21 mouse cellular contexts compared by ENCODE assay signal in the genomic region with DNA sequence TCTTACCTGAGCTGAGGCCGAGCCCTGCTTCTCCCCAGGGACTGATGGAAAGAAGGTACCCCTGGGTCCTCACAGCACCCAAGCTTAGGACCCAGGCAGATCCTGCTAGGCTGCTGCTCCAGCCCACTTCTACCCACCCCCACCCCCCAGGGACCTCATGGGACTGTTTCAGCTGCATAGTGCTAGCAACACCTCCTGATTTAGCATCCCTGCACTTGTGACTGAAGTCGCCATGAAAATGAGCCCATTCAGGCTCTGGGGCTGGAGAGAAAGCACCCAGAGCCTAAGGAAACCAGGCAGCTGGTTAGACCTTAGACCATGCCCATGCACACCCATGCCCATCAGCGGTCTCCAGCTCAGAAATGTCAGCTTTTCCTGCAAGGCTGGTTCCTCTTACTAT. TPM values are rescaled to one million over a fixed set of nuclear protein-coding genes. Genes with fewer than 3 reads are reported as not detected.
DNase-seq lines count a peak whose midpoint lies in the region; ATAC-seq and TF ChIP-seq lines count a peak whose summit lies in the region.
"Had no signal": no experiment of that assay in that cellular context is flagged by ENCODE, and none has a peak within 500 bp of the region (broad histone marks: within the 10 kb centered on the region; RNA-seq: fewer than 3 reads in every experiment).

No protein-coding gene starts in this region.

- no peak for DNase-seq in intestine, embryonic 14.5 days (ENCODE audit: low spot score)
- DNase-seq in left cerebral cortex, adult 2 months (ENCODE audit: extremely low spot score in 1 of 2, low spot score in 2 of 2): no peak
- DNase-seq in left cerebral cortex, adult 11 months (ENCODE audit: low spot score): no peak
- DNase-seq in lung, postnatal 4 days: no peak
- no peak for DNase-seq in gastrocnemius, adult 2 months
- DNase-seq: adrenal gland, postnatal 14 days; cerebellum, adult 2 months; cerebellum, postnatal 10 days; forebrain, postnatal 0 days; gastrocnemius, postnatal 10 days; heart, adult 2 months had no signal

- TF ChIP-seq CTCF in left cerebral cortex, adult 2 months (IDR thresholded peaks at IDR 0.05): no peak
- TF ChIP-seq CTCF in intestine, postnatal 0 days (IDR thresholded peaks at IDR 0.05; ENCODE audit: low read depth): no peak
- no peak for TF ChIP-seq CTCF in gastrocnemius, adult 2 months (IDR thresholded peaks at IDR 0.05)

- no peaks in the 10 kb centered on the region for H3K27me3 ChIP-seq in intestine, embryonic 14.5 days (replicated peaks; ENCODE audit: control insufficient read depth, insufficient read depth, low read length)
- no peaks in the 10 kb centered on the region for H3K27me3 ChIP-seq in intestine, embryonic 15.5 days (replicated peaks)
- H3K27me3 ChIP-seq in intestine, postnatal 0 days (replicated peaks; ENCODE audit: control insufficient read depth, insufficient read depth, low read length): no peaks in the 10 kb centered on the region
- H3K27me3 ChIP-seq: CH12.LX; hindbrain, embryonic 15.5 days; Patski had no signal

- no peaks in the 10 kb centered on the region for H3K9me3 ChIP-seq in intestine, embryonic 14.5 days (ENCODE audit: control insufficient read depth, low read length)
- no peaks in the 10 kb centered on the region for H3K9me3 ChIP-seq in intestine, embryonic 15.5 days
- H3K9me3 ChIP-seq in intestine, postnatal 0 days (ENCODE audit: control insufficient read depth): no peaks in the 10 kb centered on the region
- H3K9me3 ChIP-seq: embryonic facial prominence, embryonic 10.5 days; forebrain, embryonic 13.5 days; heart, embryonic 12.5 days; hindbrain, embryonic 15.5 days had no signal

- intact Hi-C loops in left cerebral cortex, adult 2 months (cut with DNase I): no loop called here
- intact Hi-C loops in gastrocnemius, adult 2 months (cut with DNase I): no loop called here

- 0 out of 2 replicates have a peak overlapping the region, but pooled peaks have one; percentile 44 for H3K27ac ChIP-seq in intestine, embryonic 14.5 days (ENCODE audit: low read depth)
- no peak overlapping the region for H3K27ac ChIP-seq in intestine, embryonic 15.5 days
- H3K27ac ChIP-seq in left cerebral cortex, adult 2 months: peak overlapping the region; percentile 1; the same call in 1 of the 2 replicates
- H3K27ac ChIP-seq in intestine, postnatal 0 days (ENCODE audit: low read depth, low read length): peak overlapping the region; percentile 85; the same call in 1 of the 2 replicates
- no peak overlapping the region for H3K27ac ChIP-seq in gastrocnemius, adult 2 months
- H3K27ac ChIP-seq: embryonic facial prominence, embryonic 10.5 days; forebrain, embryonic 13.5 days; heart, adult 2 months; hindbrain, embryonic 15.5 days had no signal

- no peak for ATAC-seq in intestine, embryonic 14.5 days (replicated peaks; ENCODE audit: low FRiP score, low TSS enrichment, low read depth)
- ATAC-seq in intestine, embryonic 15.5 days: no peak
- ATAC-seq in intestine, postnatal 0 days: no peak
- ATAC-seq: activated CD4-positive, CD25-positive, alpha-beta regulatory T cell, adult 4 months; forebrain, embryonic 13.5 days; forebrain, postnatal 0 days; Patski had no signal

- WGBS in intestine, embryonic 14.5 days: 87% methylated on average over 3 of the region's 3 CpGs
- WGBS in intestine, embryonic 15.5 days: 83% methylated on average over 3 of the region's 3 CpGs
- 87% methylated on average over 3 of the region's 3 CpGs for WGBS in intestine, postnatal 0 days

- no peaks in the 10 kb centered on the region for H3K36me3 ChIP-seq in intestine, embryonic 14.5 days (ENCODE audit: control insufficient read depth, insufficient read depth, low read length)
- H3K36me3 ChIP-seq in intestine, embryonic 15.5 days: no peaks in the 10 kb centered on the region
- H3K36me3 ChIP-seq in intestine, postnatal 0 days (ENCODE audit: control insufficient read depth, insufficient read depth): no peaks in the 10 kb centered on the region
- H3K36me3 ChIP-seq: embryonic facial prominence, embryonic 10.5 days; heart, embryonic 12.5 days; hindbrain, embryonic 15.5 days had no signal

- H3K4me1 ChIP-seq in intestine, embryonic 14.5 days (replicated peaks; ENCODE audit: control insufficient read depth, insufficient read depth, low read length): peaks cover 14% of the 10 kb centered on the region
- peaks cover 24% of the 10 kb centered on the region for H3K4me1 ChIP-seq in intestine, embryonic 15.5 days (replicated peaks)
- H3K4me1 ChIP-seq in intestine, postnatal 0 days (replicated peaks; ENCODE audit: control insufficient read depth, insufficient read depth, low read length): no peaks in the 10 kb centered on the region

- no peak overlapping the region for H3K4me3 ChIP-seq in intestine, embryonic 14.5 days (ENCODE audit: low read depth, low read length)
- no peak overlapping the region for H3K4me3 ChIP-seq in intestine, embryonic 15.5 days (replicated peaks)
- H3K4me3 ChIP-seq in left cerebral cortex, adult 2 months: no peak overlapping the region
- no peak overlapping the region for H3K4me3 ChIP-seq in intestine, postnatal 0 days (ENCODE audit: low read depth, low read length)
- H3K4me3 ChIP-seq in gastrocnemius, adult 2 months: no peak overlapping the region
- H3K4me3 ChIP-seq: embryonic facial prominence, embryonic 10.5 days; forebrain, embryonic 13.5 days; heart, adult 2 months; heart, embryonic 12.5 days; hindbrain, embryonic 15.5 days had no signal

- no peak overlapping the region for H3K9ac ChIP-seq in intestine, embryonic 14.5 days (ENCODE audit: low read length)
- no peak overlapping the region for H3K9ac ChIP-seq in intestine, embryonic 15.5 days
- no peak overlapping the region for H3K9ac ChIP-seq in intestine, postnatal 0 days (ENCODE audit: low read depth, low read length)
- H3K9ac ChIP-seq: forebrain, embryonic 13.5 days; forebrain, postnatal 0 days; heart, embryonic 12.5 days; hindbrain, embryonic 15.5 days had no signal

- H3K4me2 ChIP-seq in intestine, embryonic 14.5 days (ENCODE audit: low read length): no peak overlapping the region
- no peak overlapping the region for H3K4me2 ChIP-seq in intestine, embryonic 15.5 days (replicated peaks)
- no peak overlapping the region for H3K4me2 ChIP-seq in intestine, postnatal 0 days (replicated peaks; ENCODE audit: low read depth)
- H3K4me2 ChIP-seq: forebrain, embryonic 13.5 days; heart, embryonic 12.5 days; hindbrain, embryonic 15.5 days had no signal

RNA-seq across cellular contexts. Expression of gene Adora1, which starts 17.3 kb away (rescaled TPM):
- 1.7 and 2.0 TPM in 2 replicates for polyA plus RNA-seq in intestine, embryonic 14.5 days (2014; fragmentation: Nextera tagmentation; extraction: Ambion mirVana)
- polyA plus RNA-seq in intestine, embryonic 15.5 days (2015; fragmentation: Nextera tagmentation; extraction: Ambion mirVana): 4.0 and 8.3 TPM in 2 replicates
- 100 to 1,000 TPM; 180 to 188 TPM for total RNA-seq in left cerebral cortex, adult 2 months (2021)
- 2.2 and 2.4 TPM in 2 replicates for polyA plus RNA-seq in intestine, postnatal 0 days (2015; fragmentation: Nextera tagmentation; extraction: Ambion mirVana)
- total RNA-seq in gastrocnemius, adult 2 months (2021): under 1 TPM; 0.20 to 0.31 TPM
- total RNA-seq: CH12.LX had no signal

RNA-seq across cellular contexts. Expression of gene Mybph, which starts 24.7 kb away (rescaled TPM):
- polyA plus RNA-seq in intestine, embryonic 14.5 days (2014; fragmentation: Nextera tagmentation; extraction: Ambion mirVana): not detected in 2 replicates
- polyA plus RNA-seq in intestine, embryonic 15.5 days (2015; fragmentation: Nextera tagmentation; extraction: Ambion mirVana): 0.15 and 0.52 TPM in 2 replicates
- under 1 TPM in 1 of 2 experiments, not detected in 1; 0.25 TPM for total RNA-seq in left cerebral cortex, adult 2 months (2021)
- 0.13 TPM in 1 of 2 replicates, not detected in the other for polyA plus RNA-seq in intestine, postnatal 0 days (2015; fragmentation: Nextera tagmentation; extraction: Ambion mirVana)
- 100 to 1,000 TPM; 192 to 318 TPM for total RNA-seq in gastrocnemius, adult 2 months (2021)
- total RNA-seq: adrenal gland, postnatal 14 days; heart, adult 2 months; heart, postnatal 25 days had no signal
- polyA plus RNA-seq: activated CD4-positive, CD25-positive, alpha-beta regulatory T cell, adult 4 months; forebrain, embryonic 13.5 days; Patski had no signal

RNA-seq across cellular contexts. Expression of gene Chil1, which starts 36.0 kb away (rescaled TPM):
- 0.35 and 0.49 TPM in 2 replicates for polyA plus RNA-seq in intestine, embryonic 14.5 days (2014; fragmentation: Nextera tagmentation; extraction: Ambion mirVana)
- 0.44 and 0.58 TPM in 2 replicates for polyA plus RNA-seq in intestine, embryonic 15.5 days (2015; fragmentation: Nextera tagmentation; extraction: Ambion mirVana)
- 10 to 100 TPM; 14.0 TPM for total RNA-seq in left cerebral cortex, adult 2 months (2021)
- polyA plus RNA-seq in intestine, postnatal 0 days (2015; fragmentation: Nextera tagmentation; extraction: Ambion mirVana): 0.50 and 0.99 TPM in 2 replicates
- 1 to 10 TPM; 1.8 to 6.9 TPM for total RNA-seq in gastrocnemius, adult 2 months (2021)
- polyA plus RNA-seq: activated CD4-positive, CD25-positive, alpha-beta regulatory T cell, adult 4 months had no signal

Comparison
In these comparisons a context has a peak if more than half of its experiments do, and no peak if none do; other contexts are left out.
1. H3K27ac ChIP-seq: peak in intestine, embryonic 14.5 days (single experiment), left cerebral cortex, adult 2 months (single experiment) and intestine, postnatal 0 days (single experiment); none in intestine, embryonic 15.5 days (single experiment) and gastrocnemius, adult 2 months (single experiment).